Mouse (Mus musculus) testis, adult 10 weeks (tissue): ENCODE data around the gene Limd1. TPM values are rescaled to one million over a fixed set of nuclear protein-coding genes. Genes with fewer than 3 reads are reported as not detected.

Source experiments
- polyA plus RNA-seq: library from polyadenylated mRNA; stranded (reverse); fragments of 350-450 nt; fragmentation: Illumina TruSeq; extraction: RNeasy Lipid Tissue Mini Kit (QIAGEN cat#74804); gene quantifications from one replicate; pipeline ENCODE4 v1.2.3, GENCODE M21; 2014; ENCODE audit warnings: low read depth, low replicate concordance

Gene Limd1
- polyA plus RNA-seq: 19.3 TPM

GRCm38 (mm10) chr9:123478586-123479195 lies at the start of gene Limd1:
Gene Limd1 (plus strand): TSS chr9:123478706.

DNA sequence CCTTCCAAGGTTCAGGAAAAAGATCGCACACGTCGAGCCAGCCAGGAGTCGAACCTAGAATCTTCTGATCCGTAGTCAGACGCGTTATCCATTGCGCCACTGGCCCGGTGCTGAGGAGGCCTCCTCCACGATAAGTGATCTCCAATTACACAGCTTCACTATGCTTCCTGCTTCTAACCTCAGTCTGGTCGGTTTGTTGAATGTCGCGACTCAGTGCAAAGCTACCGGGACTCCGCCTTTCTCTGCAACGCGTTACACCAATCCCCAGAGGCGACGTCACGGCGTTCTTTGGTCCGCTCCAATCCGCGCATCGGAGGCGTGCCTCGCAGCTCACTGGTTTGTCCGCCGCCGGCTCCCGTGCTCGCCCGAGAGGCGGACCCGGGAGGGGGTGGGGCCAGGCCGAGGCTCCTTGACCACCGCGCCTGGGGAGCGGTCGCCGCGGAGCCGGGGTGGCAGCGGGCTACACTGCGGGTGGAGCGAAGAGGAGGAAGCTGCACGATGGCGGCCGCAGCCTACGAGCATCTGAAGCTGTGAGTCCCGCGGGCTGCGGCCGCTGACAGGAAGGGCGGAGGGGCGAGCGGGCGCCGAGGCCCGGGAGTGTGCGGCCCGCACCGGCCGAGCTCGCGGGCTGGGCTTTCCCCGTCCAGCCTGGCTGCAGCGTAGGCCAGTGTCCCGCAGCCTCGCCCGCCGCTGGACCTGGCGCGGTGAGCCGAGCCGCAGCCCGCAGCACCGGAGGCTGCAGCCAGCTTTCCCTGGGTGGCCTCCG lies 51.1 kb downstream of the Limd1 start, which contains the start of gene Sacm1l:
Sacm1l (plus strand) TSS at position 368 of the 766 bp plus-strand sequence.

Other genes with a start within 250 kb of the Limd1 start
- not detected for gene Tmem158, start 217.9 kb upstream of the Limd1 start, polyA plus RNA-seq
- 35.9 TPM for gene Lars2, start 111.8 kb upstream of the Limd1 start, polyA plus RNA-seq
- 29.8 TPM for gene Sacm1l, start 51.1 kb downstream of the Limd1 start, polyA plus RNA-seq
- gene Slc6a20b, start 153.9 kb downstream of the Limd1 start, polyA plus RNA-seq: 0.21 TPM
- not detected for gene Ccr9, start 199.7 kb downstream of the Limd1 start, polyA plus RNA-seq
- 1.6 TPM for gene Slc6a20a, start 200.2 kb downstream of the Limd1 start, polyA plus RNA-seq
- gene Lztfl1, start 239.0 kb downstream of the Limd1 start, polyA plus RNA-seq: 693 TPM